Mouse (Mus musculus): ENCODE data around the gene Fli1. TPM values are rescaled to one million over a fixed set of nuclear protein-coding genes. Genes with fewer than 3 reads are reported as not detected.

Gene Fli1
- total and polyA plus RNA-seq, 2 experiments from 2014 or later: 6.8 to 7.0 TPM

DNA sequence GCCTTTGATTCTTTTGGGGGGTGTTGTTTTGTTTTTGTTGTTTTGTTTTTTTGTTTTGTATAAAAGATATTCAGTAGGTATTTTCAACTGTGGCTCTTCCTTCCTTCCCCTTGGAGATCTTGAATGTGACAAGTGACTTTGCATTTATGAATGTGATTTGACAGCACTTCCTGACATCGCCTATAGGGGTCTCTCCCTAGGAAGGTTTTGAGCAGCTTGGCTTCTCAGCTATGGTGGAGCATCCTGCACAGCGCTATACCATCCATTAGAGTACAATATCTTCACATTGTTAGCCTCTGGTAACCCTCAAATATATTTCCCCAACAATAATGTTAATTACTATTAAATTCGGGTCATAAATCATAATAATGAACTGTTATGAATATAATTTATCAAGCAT is 96.9 kb downstream of the Fli1 start:
- ATAC-seq: no peak
- Histone ChIP-seq H3K9ac (no peak overlapping the region), H3K4me2 (ENCODE audit: low read depth) (no peak overlapping the region), H3K4me1 (ENCODE audit: insufficient read depth) (no peaks in the 10 kb centered on the region), H3K4me3 (ENCODE audit: low read depth, low read length) (no peak overlapping the region), H3K36me3 (ENCODE audit: insufficient read depth) (no peaks in the 10 kb centered on the region), H3K9me3 (ENCODE audit: low read length) (no peaks in the 10 kb centered on the region), H3K27ac (ENCODE audit: low read depth, low read length) (no peak overlapping the region), H3K27me3 (ENCODE audit: insufficient read depth, low read length) (no peaks in the 10 kb centered on the region)
- TF ChIP-seq CTCF (IDR thresholded peaks at IDR 0.05; ENCODE audit: low read depth): peak; percentile 34
- WGBS: 67% methylated on average over 3 of the region's 3 CpGs
- no peak for DNase-seq

DNA sequence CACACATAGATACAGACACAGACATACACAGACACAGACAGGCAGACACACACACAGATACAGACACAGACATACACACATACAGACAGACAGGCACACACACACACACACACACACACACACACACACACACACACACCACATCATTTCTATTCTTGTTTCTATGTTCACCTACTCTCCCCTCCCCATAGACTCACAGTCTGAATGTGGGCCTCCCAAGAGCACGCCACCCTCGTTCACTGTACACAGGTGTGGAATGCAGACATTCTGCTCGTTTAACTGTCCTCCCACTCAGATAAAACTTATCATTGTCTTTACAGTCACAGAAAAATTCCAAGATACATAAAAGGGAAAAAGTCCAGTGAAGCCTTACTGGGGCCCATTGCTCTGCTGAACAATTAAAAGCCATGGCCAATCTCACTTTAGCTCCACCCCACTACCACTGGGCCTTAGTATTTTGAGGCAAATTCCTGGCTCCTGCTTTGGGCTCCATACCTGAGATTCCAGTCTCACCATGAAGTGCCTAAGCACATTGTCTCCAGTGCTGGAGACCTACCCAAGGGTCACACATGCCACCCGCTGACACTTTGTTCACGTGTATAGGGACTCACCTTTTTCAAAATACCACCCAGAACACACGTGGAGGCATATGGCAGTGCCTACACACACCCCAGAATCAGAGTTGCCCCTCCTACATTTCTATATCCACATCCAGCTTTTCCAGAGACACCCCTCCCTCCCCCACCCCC is 98.0 kb downstream of the Fli1 start:
- Histone ChIP-seq H3K27ac (ENCODE audit: low read depth, low read length) (no peak overlapping the region), H3K4me2 (ENCODE audit: low read depth) (no peak overlapping the region), H3K4me1 (ENCODE audit: insufficient read depth) (no peaks in the 10 kb centered on the region), H3K27me3 (ENCODE audit: insufficient read depth, low read length) (no peaks in the 10 kb centered on the region), H3K36me3 (ENCODE audit: insufficient read depth) (no peaks in the 10 kb centered on the region), H3K9ac (no peak overlapping the region), H3K9me3 (ENCODE audit: low read length) (no peaks in the 10 kb centered on the region), H3K4me3 (ENCODE audit: low read depth, low read length) (no peak overlapping the region)
- no peak for ATAC-seq
- DNase-seq: no peak
- no peak for TF ChIP-seq CTCF (IDR thresholded peaks at IDR 0.05; ENCODE audit: low read depth)
- WGBS: 82% methylated on average over 6 of the region's 6 CpGs

DNA sequence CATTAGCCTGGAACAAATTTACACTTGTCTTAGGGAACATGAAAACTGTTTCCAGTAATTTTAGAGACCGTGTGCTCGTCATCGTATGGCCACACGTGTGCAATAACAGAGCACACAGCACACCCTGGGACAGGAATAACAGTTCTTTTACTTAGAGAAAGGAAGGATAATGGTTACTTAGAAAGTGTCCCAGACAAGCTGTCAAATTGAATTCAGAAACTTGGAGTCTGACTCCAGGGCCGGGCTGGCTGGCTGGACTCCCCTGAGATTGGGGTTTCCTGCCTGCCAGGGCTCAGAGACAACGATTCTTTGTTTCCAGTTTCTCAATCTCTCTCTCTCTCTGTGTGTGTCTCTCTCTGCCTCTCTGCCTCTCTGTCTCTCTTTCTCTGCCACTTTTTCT is 98.8 kb downstream of the Fli1 start:
- no peak for ATAC-seq
- Histone ChIP-seq H3K4me1 (ENCODE audit: insufficient read depth) (no peaks in the 10 kb centered on the region), H3K4me3 (ENCODE audit: low read depth, low read length) (no peak overlapping the region), H3K9me3 (ENCODE audit: low read length) (no peaks in the 10 kb centered on the region), H3K36me3 (ENCODE audit: insufficient read depth) (no peaks in the 10 kb centered on the region), H3K27ac (ENCODE audit: low read depth, low read length) (no peak overlapping the region), H3K9ac (no peak overlapping the region), H3K4me2 (ENCODE audit: low read depth) (no peak overlapping the region), H3K27me3 (ENCODE audit: insufficient read depth, low read length) (no peaks in the 10 kb centered on the region)
- DNase-seq: no peak
- WGBS: 25% methylated on average over 6 of the region's 6 CpGs
- no peak for TF ChIP-seq CTCF (IDR thresholded peaks at IDR 0.05; ENCODE audit: low read depth)

GRCm38 (mm10) chr9:32443115-32443514 is 99.5 kb downstream of the Fli1 start:
- no peak for TF ChIP-seq CTCF (IDR thresholded peaks at IDR 0.05; ENCODE audit: low read depth)
- no peak overlapping the region for H3K4me3 ChIP-seq (ENCODE audit: low read depth, low read length)
- ATAC-seq: no peak
- no peak overlapping the region for H3K9ac ChIP-seq
- no peak overlapping the region for H3K4me2 ChIP-seq (ENCODE audit: low read depth)
- no peaks in the 10 kb centered on the region for H3K9me3 ChIP-seq (ENCODE audit: low read length)
- no peaks in the 10 kb centered on the region for H3K36me3 ChIP-seq (ENCODE audit: insufficient read depth)
- WGBS: 68% methylated on average over 3 of the region's 3 CpGs
- H3K4me1 ChIP-seq (ENCODE audit: insufficient read depth): no peaks in the 10 kb centered on the region
- no peaks in the 10 kb centered on the region for H3K27me3 ChIP-seq (ENCODE audit: insufficient read depth, low read length)
- no peak overlapping the region for H3K27ac ChIP-seq (ENCODE audit: low read depth, low read length)
- no peak for DNase-seq

- WGBS: 50% methylated on average over 19 of the region's 19 CpGs
- no peak for TF ChIP-seq CTCF (IDR thresholded peaks at IDR 0.05; ENCODE audit: low read depth)
- DNase-seq (peak; percentile 29), ATAC-seq (peak; percentile 47)
- no peaks in the 10 kb centered on the region for H3K27me3 ChIP-seq (ENCODE audit: insufficient read depth, low read length)
- no peak overlapping the region for H3K4me2 ChIP-seq (ENCODE audit: low read depth)
- no peaks in the 10 kb centered on the region for H3K4me1 ChIP-seq (ENCODE audit: insufficient read depth)
- H3K9ac ChIP-seq: no peak overlapping the region
- no peak overlapping the region for H3K4me3 ChIP-seq (ENCODE audit: low read depth, low read length)
- no peaks in the 10 kb centered on the region for H3K9me3 ChIP-seq (ENCODE audit: low read length)
- H3K27ac ChIP-seq (ENCODE audit: low read depth, low read length): no peak overlapping the region
- no peaks in the 10 kb centered on the region for H3K36me3 ChIP-seq (ENCODE audit: insufficient read depth)
These were observed 108.1 kb downstream of the Fli1 start for GRCm38 (mm10) chr9:32434241-32435213.

- Histone ChIP-seq H3K4me2 (ENCODE audit: low read depth) (no peak overlapping the region), H3K27me3 (ENCODE audit: insufficient read depth, low read length) (no peaks in the 10 kb centered on the region), H3K4me1 (ENCODE audit: insufficient read depth) (no peaks in the 10 kb centered on the region), H3K27ac (ENCODE audit: low read depth, low read length) (no peak overlapping the region), H3K4me3 (ENCODE audit: low read depth, low read length) (no peak overlapping the region), H3K9me3 (ENCODE audit: low read length) (no peaks in the 10 kb centered on the region), H3K9ac (no peak overlapping the region), H3K36me3 (ENCODE audit: insufficient read depth) (no peaks in the 10 kb centered on the region)
- ATAC-seq (no peak), DNase-seq (no peak)
- no peak for TF ChIP-seq CTCF (IDR thresholded peaks at IDR 0.05; ENCODE audit: low read depth)
- 88% methylated on average over 3 of the region's 3 CpGs for WGBS
These were observed 111.6 kb downstream of the Fli1 start for GRCm38 (mm10) chr9:32431061-32431460.

- H3K27me3 ChIP-seq (ENCODE audit: insufficient read depth, low read length): no peaks in the 10 kb centered on the region
- ATAC-seq (no peak), DNase-seq (no peak)
- WGBS: 75% methylated on average over 7 of the region's 7 CpGs
- no peaks in the 10 kb centered on the region for H3K36me3 ChIP-seq (ENCODE audit: insufficient read depth)
- no peaks in the 10 kb centered on the region for H3K9me3 ChIP-seq (ENCODE audit: low read length)
- TF ChIP-seq CTCF (IDR thresholded peaks at IDR 0.05; ENCODE audit: low read depth): no peak
- H3K4me3 ChIP-seq (ENCODE audit: low read depth, low read length): no peak overlapping the region
- H3K9ac ChIP-seq: no peak overlapping the region
- no peaks in the 10 kb centered on the region for H3K4me1 ChIP-seq (ENCODE audit: insufficient read depth)
- no peak overlapping the region for H3K4me2 ChIP-seq (ENCODE audit: low read depth)
- no peak overlapping the region for H3K27ac ChIP-seq (ENCODE audit: low read depth, low read length)
These were observed 117.3 kb downstream of the Fli1 start for GRCm38 (mm10) chr9:32425321-32425720.
